Mouse (Mus musculus): ENCODE measurements around the gene Tpcn2. TPM values are rescaled to one million over a fixed set of nuclear protein-coding genes. Genes with fewer than 3 reads are reported as not detected.

Gene Tpcn2
- total and polyA plus RNA-seq, 2 experiments from 2014 or later: 2.3 to 4.7 TPM

DNA sequence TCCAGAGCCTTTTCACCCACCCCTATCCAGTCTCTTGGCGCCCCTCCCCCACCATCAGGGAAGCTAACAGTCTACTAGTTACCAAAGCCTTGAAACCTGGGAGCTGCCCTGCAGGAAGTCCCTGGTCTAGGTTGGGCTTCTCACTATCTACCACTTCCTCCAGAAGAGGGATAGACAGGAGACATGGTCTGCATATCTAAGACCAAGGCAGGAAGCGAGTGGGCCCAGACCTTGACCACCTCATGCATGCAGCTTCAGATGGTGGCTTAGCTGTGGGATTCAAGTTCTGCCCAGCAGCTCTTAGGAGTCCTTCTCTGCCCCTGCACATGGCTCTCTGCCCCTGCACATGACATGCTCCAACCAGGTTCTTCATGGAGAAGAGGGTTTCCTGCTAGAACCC is 34.9 kb downstream of the Tpcn2 start:
- TF ChIP-seq CTCF (IDR thresholded peaks at IDR 0.05; ENCODE audit: low read depth): no peak
- WGBS: 74% methylated on average over 2 of the region's 2 CpGs
- no peak overlapping the region for H3K27ac ChIP-seq

DNA sequence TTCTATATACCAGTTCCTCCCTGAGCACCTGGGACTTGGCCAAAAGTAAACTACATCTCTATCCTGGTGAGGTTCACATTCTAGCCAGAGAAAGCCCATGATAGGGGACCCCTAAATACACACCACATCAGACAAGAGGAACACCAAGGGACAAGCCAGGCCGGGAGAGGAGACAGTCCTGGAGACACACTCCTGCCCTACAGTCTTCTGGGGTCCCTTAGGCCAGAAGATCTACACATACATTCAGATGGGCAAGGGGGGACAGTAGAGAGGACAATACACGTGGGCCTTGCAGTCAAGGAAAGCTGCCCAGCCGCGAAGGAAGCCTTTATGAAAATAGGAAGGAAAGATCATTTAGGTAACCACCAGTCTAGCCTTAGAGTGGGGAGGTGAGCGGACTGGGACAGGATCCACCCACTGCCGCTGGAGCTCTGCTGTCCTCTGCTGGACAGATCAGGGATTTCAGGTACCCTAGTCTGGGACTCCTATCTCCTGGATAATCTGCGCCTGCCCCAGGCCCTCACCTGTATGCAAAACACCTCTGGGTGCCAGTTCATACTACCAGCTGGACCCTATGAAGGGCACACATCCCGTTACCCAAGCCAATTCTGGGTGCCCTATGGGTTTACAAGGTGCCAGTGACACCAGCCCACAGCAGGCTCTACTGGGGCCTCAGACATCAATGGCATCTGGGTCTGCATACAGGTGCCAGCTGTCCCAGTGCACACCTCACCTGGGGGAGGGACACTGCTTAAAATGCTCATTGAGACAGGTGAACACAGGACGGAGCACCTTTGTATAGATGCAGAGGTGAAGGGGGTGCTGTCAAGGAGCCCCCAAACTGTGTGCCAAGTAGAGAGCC is 40.7 kb downstream of the Tpcn2 start:
- Histone ChIP-seq H3K36me3 (ENCODE audit: insufficient read depth, low read length) (no peaks in the 10 kb centered on the region), H3K4me2 (ENCODE audit: low read depth, low read length) (no peak overlapping the region), H3K27me3 (ENCODE audit: insufficient read depth, low read length) (no peaks in the 10 kb centered on the region), H3K9ac (replicated peaks; ENCODE audit: low read length) (no peak overlapping the region), H3K4me3 (ENCODE audit: low read length) (no peak overlapping the region), H3K4me1 (ENCODE audit: insufficient read depth, low read length) (no peaks in the 10 kb centered on the region), H3K9me3 (ENCODE audit: low read length) (no peaks in the 10 kb centered on the region), H3K27ac (no peak overlapping the region)
- TF ChIP-seq CTCF (IDR thresholded peaks at IDR 0.05; ENCODE audit: low read depth): peak; percentile 99
- DNase-seq (ENCODE audit: low spot score) (peak; percentile 76), ATAC-seq (peak; percentile 82)
- WGBS: 14% methylated on average over 9 of the region's 9 CpGs

More for the DNA sequence above, 34.9 kb downstream of the Tpcn2 start:
- DNase-seq (ENCODE audit: low spot score): no peak
- no peak overlapping the region for H3K4me3 ChIP-seq (ENCODE audit: low read length)
- H3K36me3 ChIP-seq (ENCODE audit: insufficient read depth, low read length): no peaks in the 10 kb centered on the region
- no peaks in the 10 kb centered on the region for H3K27me3 ChIP-seq (ENCODE audit: insufficient read depth, low read length)
- no peaks in the 10 kb centered on the region for H3K9me3 ChIP-seq (ENCODE audit: low read length)
- ATAC-seq: no peak
- H3K4me1 ChIP-seq (ENCODE audit: insufficient read depth, low read length): no peaks in the 10 kb centered on the region
- no peak overlapping the region for H3K4me2 ChIP-seq (ENCODE audit: low read depth, low read length)
- H3K9ac ChIP-seq (replicated peaks; ENCODE audit: low read length): no peak overlapping the region

DNA sequence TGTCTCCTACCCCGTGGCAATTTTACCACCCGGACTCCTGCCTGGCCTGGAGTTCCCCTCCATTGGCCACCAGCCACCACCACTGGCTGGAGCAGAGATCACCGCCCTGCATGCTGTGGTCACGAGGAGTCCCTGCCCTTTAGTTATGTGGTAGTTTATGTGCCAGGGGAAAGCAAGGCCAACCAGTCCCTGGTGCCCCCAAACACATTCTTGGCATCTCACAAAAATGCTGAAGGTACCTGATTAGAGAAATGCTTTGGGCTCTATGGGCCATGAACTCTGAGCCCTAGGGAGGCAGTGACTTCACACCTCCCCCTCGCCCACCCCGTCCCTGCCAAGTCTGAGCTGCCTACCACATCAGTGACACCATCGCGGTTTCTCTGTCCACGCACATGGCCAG is 41.8 kb downstream of the Tpcn2 start:
- ATAC-seq (no peak), DNase-seq (ENCODE audit: low spot score) (no peak)
- Histone ChIP-seq H3K4me1 (ENCODE audit: insufficient read depth, low read length) (no peaks in the 10 kb centered on the region), H3K36me3 (ENCODE audit: insufficient read depth, low read length) (no peaks in the 10 kb centered on the region), H3K27me3 (ENCODE audit: insufficient read depth, low read length) (no peaks in the 10 kb centered on the region), H3K9me3 (ENCODE audit: low read length) (no peaks in the 10 kb centered on the region), H3K4me2 (ENCODE audit: low read depth, low read length) (no peak overlapping the region), H3K4me3 (ENCODE audit: low read length) (no peak overlapping the region), H3K27ac (no peak overlapping the region), H3K9ac (replicated peaks; ENCODE audit: low read length) (no peak overlapping the region)
- no peak for TF ChIP-seq CTCF (IDR thresholded peaks at IDR 0.05; ENCODE audit: low read depth)
- WGBS: 72% methylated on average over 9 of the region's 9 CpGs

DNA sequence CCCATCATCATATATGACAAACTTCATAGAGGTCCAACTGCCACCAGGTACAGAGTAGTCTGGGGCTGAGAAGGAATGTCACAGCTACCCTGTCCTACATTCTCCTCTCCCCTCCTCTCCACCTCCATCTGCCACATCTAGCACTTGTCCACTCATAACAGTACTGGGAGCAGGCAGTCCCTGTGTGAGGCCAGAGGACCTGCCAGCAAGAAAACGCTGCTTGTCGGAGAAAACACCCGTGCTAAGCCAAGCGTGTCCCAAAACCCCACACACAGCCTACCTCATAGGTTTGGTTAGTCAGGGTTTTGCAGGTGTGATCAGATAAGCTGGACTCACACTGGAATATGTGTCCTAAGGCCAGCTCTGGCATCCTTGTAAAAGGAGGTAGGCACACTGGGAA is 42.9 kb downstream of the Tpcn2 start:
- Histone ChIP-seq H3K4me2 (ENCODE audit: low read depth, low read length) (no peak overlapping the region), H3K36me3 (ENCODE audit: insufficient read depth, low read length) (no peaks in the 10 kb centered on the region), H3K4me3 (ENCODE audit: low read length) (no peak overlapping the region), H3K27ac (no peak overlapping the region), H3K9ac (replicated peaks; ENCODE audit: low read length) (no peak overlapping the region), H3K27me3 (ENCODE audit: insufficient read depth, low read length) (no peaks in the 10 kb centered on the region), H3K4me1 (ENCODE audit: insufficient read depth, low read length) (no peaks in the 10 kb centered on the region), H3K9me3 (ENCODE audit: low read length) (no peaks in the 10 kb centered on the region)
- no peak for TF ChIP-seq CTCF (IDR thresholded peaks at IDR 0.05; ENCODE audit: low read depth)
- no peak for DNase-seq (ENCODE audit: low spot score)
- 72% methylated on average over 4 of the region's 4 CpGs for WGBS
- ATAC-seq: no peak

DNA sequence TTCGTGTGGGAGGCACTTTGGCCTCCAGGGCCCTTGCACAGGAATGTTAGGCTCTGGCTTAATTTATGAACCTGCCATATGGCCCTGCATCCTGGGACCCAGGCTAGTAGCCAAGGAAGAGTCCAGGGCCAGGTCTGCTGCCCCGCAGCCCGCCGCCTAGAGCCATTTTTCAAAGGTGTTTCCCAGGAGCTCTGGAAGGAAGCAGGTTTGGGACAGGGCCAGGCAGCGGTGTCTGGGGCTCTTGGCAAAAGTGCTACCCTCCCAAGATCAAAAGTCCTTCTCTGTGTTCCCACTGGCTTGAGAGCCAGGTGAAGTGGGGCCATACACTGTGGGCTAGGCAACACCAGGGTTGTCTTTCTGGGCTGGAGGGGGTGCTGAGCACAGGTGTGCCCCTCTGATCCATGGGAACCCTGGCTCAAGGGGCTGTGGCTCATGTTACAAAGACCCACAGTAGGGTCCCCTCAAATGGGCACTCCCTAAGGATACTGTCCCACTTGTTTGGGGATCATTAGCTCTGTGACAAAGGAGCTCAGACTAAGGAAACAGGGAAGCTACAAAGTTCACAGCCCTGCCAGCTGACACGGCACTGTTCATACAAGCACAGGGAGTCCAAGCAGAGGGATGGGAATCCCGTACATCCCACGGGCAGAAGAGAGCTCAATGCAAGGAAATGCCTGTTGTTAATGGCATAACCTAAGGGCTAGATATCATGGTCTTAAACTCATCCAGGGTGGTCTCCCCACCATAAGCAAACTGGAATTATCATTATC is 43.9 kb downstream of the Tpcn2 start:
- no peak overlapping the region for H3K4me2 ChIP-seq (ENCODE audit: low read depth, low read length)
- H3K27ac ChIP-seq: no peak overlapping the region
- 55% methylated on average over 8 of the region's 8 CpGs for WGBS
- ATAC-seq (no peak), DNase-seq (ENCODE audit: low spot score) (peak; percentile 23)
- H3K4me1 ChIP-seq (ENCODE audit: insufficient read depth, low read length): no peaks in the 10 kb centered on the region
- no peaks in the 10 kb centered on the region for H3K9me3 ChIP-seq (ENCODE audit: low read length)
- H3K9ac ChIP-seq (replicated peaks; ENCODE audit: low read length): no peak overlapping the region
- H3K27me3 ChIP-seq (ENCODE audit: insufficient read depth, low read length): no peaks in the 10 kb centered on the region
- no peak overlapping the region for H3K4me3 ChIP-seq (ENCODE audit: low read length)
- no peaks in the 10 kb centered on the region for H3K36me3 ChIP-seq (ENCODE audit: insufficient read depth, low read length)
- TF ChIP-seq CTCF (IDR thresholded peaks at IDR 0.05; ENCODE audit: low read depth): no peak

DNA sequence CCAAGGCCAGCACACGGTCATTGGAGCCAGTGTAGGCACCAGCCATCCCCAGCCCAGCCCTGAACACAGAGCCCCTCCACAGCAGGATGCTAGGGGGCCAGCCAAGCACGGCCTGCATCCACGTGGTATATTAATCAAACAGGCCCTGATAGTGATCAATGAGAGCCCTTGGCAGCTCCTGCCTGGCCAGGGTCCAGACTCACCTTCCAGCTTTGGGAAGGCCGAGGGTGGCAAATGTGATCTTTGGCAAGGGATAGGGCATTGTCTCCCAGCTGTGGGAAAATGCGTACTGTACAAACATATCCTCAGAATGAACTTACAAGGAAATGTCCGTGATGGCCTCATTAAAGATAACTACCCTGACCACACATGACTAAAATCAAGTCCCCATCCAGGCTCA is 44.7 kb downstream of the Tpcn2 start:
- ATAC-seq: no peak

More for the DNA sequence above, 44.7 kb downstream of the Tpcn2 start:
- no peak for TF ChIP-seq CTCF (IDR thresholded peaks at IDR 0.05; ENCODE audit: low read depth)
- no peak overlapping the region for H3K9ac ChIP-seq (replicated peaks; ENCODE audit: low read length)
- H3K4me3 ChIP-seq (ENCODE audit: low read length): no peak overlapping the region
- WGBS: 43% methylated on average over 6 of the region's 6 CpGs
- no peaks in the 10 kb centered on the region for H3K36me3 ChIP-seq (ENCODE audit: insufficient read depth, low read length)
- H3K4me1 ChIP-seq (ENCODE audit: insufficient read depth, low read length): no peaks in the 10 kb centered on the region
- no peak overlapping the region for H3K27ac ChIP-seq
- no peak overlapping the region for H3K4me2 ChIP-seq (ENCODE audit: low read depth, low read length)
- H3K9me3 ChIP-seq (ENCODE audit: low read length): no peaks in the 10 kb centered on the region
- H3K27me3 ChIP-seq (ENCODE audit: insufficient read depth, low read length): no peaks in the 10 kb centered on the region
- no peak for DNase-seq (ENCODE audit: low spot score)

Data from hindbrain, postnatal 0 days (tissue).